Mouse (Mus musculus): ENCODE measurements around the gene Map10.

Gene Map10

DNA sequence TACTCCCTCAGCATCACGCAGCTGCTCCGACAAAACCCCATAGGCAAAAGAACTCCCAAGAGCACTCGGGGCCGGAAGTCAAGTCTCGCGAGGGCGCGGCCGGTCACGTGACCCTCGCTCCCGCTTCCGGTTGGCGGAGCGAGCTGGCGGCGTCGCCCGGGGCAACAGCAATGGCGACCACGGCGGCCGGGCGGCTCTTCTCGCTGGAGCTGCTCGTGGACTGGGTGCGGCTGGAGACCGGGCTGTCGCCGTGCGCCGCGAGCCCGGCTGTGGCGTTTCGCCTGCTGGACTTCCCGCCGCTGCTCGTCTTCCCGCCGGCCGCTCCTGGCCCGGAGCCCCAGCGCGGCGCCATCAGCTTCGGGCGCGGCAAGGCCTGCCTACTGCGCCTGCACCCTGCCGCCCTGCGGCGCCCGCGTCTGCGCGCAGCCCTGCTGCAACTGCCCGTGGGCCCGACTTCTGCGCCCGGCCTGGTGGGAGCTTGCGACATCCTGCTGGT lies at the start of gene Map10:
Gene Map10, plus strand, starts transcription at position 119 of the 496 bp plus-strand sequence.
- DNase-seq, result peak; percentile 90 to 94

DNA sequence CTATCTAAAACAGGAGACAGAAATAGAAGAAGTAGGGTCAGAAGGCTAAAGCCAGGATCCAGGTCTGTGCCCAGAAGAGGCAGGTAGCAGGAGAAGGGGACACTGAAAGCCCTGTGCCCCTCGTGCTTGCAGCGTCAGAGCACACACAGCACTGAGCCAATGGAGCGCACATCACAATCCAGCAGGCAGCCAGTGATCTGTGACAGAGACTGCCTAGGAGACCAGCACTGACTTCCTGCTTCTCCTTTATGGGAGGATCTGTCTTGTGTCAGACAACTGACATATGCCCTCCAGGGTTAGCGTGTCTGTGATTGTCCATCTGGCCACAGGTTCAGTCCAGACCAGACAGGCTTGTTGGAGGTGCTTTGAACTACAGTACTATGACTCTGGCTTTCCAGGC lies 49.3 kb upstream of the Map10 start:
- DNase-seq, result no peak

DNA sequence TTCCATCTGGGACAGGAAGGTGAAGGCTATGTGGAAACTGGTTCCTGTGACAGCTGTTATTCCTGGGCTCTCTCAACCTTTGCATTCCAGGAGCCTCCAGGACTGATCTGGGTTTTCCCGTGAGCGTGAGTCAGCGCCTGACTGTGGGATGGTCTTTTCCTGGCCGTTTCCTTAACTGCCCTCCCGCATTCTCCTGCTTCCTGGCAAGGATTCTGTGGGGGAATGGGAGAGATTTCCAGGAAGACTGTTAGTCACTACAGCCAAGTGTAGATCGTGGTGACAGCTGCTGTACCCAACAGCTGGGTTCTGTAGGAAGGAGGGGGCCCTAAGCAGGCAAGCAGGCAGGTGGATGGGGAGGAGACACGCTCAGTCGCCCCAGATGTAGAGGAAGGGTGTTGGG lies 45.3 kb upstream of the Map10 start:
- peak; percentile 25 to 40 for DNase-seq

DNA sequence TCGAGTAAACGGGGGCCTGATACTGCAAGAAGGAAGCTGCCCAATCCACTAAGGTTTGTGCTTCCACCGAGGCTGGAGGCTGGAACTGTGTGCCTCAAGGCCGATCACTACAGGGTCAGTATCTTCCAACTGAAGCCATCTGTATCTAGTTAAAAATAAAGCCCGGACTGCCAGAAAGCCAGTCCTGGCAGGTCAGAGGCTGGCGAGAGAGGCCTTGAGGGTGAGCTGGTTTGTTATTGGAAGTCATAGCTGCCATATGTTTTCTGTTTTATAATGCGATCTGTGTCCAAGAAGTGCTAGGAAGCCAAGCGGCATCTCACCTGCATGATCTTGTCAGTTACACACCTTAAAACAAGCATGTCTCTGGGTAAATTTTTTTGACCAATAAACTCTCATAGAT lies 43.2 kb upstream of the Map10 start:
- no peak for DNase-seq

DNA sequence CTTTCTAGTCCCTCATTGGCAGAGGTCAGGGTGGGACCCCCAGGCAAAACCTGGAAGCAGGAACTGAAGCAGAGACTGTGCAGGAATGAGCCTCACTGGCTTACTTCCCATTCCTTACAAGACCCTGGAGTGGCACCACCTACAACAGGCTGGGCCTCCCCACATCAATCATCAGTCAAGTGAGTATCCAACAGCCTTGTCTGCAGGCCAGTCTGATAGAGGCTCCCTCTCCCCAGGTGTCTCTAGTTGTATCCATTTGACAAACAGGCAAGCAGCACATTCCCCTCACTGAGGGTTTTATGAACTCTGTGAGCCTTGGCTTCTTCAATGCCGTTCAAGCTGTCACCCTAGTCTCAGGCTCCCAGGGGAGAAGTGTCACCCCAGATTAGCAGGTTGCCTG lies 40.8 kb upstream of the Map10 start:
- no peak for DNase-seq

DNA sequence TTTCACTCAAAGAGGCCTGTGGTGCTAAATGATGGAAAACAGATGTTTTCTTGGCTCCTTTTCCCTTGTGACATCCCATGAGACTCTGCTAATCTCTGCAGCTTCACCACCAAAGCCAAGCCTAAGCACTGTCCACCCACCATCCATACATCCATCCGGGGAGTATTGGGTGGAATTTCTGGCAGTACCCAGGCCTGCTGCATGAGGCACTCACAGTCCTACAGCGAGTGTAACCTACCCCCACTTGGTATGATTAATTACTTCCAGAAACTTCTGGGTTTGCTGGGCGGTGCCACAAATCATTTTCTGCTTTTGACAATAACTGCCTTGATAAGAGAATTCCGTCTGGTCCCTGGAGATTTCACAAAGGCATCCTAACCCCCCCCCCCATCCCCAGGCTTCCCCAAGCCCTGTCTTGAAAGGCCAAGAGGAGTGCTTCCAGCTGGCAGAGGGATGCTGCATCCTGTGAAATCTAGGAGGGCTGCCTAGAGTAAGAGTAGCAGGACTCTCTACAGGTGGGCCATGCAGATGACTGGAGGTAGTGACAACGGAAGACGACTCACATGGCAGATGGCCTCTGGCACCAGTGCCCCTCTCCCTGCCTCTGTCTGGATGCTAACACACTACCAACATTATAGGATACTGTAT lies 31.1 kb upstream of the Map10 start:
- DNase-seq, result peak; percentile 46 to 56

DNA sequence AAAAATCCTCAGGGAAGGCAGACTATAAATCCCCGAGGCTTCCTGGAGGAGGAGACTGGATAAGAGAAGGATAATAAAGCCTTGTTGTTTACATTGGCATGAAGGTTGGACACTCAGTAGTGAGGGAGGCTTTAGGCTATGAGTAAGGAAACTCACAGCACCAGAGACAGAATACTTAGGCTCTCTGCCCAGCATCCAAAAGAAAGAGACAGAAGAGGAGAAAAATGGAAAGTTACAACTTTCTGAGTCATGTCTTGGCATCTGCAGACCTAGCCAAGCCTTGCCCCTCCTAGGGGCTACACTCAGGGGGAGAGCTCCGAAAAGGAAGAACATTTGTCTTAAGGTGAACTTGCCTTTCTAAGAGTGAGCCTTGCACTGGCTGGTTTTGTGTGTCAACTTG lies 30.0 kb upstream of the Map10 start:
- DNase-seq, result no peak

DNA sequence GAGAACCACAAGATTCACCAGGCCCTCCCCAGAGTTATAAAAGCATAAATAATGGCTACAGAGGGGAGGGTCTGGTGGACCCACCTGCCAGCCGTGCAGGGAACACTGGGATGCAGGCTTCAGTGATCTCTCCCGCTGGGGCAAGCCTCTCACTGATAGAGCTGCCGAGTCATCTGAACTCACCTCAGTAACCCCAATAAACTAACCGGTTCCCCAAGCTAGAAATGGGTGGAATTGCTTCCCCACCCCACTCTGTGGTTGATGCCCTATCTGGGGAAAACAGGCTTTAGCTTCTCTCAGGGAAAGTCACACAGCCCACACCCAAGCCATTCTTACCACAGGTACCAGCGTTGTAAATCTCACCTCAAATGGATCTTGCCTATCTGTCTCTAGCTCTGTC lies 28.9 kb upstream of the Map10 start:
- DNase-seq, result no peak

DNA sequence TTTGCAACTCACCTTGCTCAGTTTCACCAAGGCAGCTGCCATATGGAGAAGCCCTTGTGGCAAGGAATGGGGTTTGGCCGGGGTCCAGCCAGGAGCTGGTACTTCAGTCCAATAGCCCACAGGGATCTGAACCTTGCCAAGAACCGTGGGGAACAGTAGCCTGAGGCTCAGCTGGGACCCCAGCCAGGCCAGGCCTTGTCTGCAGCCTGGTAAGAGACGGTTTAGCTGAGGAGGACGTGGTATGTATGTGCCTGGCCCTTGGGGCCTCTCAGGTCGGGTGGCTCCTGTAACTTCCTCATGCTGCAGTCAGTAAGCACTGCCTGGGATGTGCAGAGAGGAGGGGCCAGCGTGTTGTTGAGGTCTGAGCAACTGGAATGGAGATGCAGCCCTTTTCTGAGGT lies 27.8 kb upstream of the Map10 start:
- DNase-seq, result no peak

DNA sequence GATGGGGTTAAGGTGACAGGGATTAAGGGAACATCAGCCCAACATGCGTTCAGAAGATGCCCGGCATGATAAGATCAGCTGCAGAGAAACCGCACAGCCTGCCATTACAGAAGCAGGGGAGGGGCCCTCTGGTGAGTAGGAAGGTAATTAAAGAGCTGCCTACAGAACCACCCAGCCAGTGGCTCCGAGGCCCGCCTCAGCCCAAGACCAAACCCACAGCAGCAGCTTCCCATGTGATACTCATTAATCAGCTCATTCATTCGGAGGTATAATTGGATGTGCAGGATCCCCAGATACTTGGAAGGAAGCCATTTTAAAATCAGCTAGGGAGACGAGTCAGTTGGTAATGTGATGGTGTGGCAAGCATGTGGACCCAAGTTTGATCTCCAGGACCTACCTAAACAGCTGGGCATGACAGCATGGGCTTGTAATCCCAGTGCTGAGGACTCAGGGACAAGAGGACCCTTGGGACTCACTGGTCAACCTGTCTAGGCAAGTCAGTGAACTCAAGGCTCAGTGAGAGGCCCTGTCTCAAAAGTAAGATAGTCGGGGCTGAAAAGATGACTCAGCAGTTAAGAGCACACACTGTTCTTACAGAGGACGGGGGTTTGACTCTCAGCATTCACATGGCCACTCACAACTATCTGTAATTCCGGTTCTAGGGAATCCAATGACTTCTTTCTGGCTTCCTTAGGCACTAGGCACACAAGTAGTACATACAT lies 23.7 kb upstream of the Map10 start:
- DNase-seq, result no peak

DNA sequence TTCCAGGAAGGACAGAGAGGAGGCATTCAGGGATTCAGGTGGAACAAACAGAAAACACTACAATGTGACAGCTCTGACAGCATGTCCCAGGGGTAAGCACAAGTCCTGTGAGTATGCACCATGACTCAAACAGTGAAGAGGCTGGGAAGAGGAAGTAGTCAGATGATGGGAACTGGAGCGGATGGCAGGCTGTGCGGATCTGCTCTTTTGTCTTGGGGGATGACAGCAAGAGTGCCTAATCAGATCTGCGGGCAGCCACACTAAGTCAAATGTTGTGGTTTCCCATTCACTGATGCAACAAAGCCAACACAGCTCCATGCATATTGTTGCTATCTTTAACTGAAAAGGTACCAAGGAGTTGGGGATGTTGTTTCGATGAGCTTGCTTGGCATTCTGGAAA lies 20.2 kb upstream of the Map10 start:
- no peak for DNase-seq

DNA sequence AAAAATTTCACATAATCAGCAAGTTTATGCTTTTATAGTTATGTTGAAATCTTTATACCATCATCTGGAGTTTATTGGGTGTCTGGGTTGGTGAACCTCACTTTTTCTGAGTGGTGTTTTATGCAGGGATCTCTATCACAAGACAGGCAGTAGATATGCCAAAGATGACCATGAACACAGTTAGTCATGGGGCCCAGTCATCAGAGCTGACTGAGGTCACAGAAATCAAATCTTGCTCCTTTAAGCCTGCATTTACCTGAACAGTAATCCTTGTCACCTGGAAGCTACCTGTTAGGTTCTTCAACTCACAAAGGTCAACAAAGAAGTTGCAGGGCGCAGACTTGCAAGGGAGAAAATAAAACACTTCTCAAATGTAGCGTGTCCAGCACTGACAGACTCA lies 14.8 kb upstream of the Map10 start:
- DNase-seq, result no peak

DNA sequence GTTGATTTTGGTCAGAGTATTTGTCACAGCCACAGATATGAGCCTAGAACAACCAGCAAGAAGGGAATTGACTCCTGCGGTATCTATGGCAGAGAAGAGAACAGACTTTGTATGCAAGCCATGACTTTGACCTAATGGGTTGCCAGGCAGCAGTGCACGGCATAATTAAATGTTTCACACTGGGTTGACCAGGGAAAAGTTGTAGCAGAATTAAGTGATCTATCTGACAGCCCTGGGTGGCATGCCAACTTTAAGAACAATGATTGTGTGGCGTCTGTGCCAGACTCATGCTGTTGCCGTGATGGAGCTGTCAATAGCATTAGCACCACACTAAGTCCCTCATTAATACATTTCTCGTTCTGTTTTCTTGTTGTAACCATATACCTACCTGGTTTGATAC lies 11.1 kb upstream of the Map10 start:
- DNase-seq, result no peak

DNA sequence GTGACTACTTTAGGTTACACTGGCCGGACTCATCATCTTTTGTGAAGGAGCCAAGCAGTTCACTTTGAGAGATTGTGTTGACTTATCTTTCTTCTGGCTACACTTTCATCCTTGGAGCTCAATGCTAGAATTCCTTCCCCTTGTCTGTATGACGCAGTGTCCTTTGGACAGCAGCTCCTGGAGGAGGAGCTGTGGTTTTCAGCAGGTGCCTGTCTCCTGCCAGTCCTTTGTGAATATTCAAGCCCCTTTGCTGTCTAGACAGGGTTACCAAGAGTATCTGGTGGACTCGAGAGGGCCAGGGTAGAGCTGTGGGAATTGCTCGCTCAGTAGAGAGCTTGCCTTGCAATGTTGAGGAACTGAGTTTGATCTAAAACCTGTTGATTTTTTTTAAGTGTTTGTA lies 10.7 kb upstream of the Map10 start:
- DNase-seq, result no peak

DNA sequence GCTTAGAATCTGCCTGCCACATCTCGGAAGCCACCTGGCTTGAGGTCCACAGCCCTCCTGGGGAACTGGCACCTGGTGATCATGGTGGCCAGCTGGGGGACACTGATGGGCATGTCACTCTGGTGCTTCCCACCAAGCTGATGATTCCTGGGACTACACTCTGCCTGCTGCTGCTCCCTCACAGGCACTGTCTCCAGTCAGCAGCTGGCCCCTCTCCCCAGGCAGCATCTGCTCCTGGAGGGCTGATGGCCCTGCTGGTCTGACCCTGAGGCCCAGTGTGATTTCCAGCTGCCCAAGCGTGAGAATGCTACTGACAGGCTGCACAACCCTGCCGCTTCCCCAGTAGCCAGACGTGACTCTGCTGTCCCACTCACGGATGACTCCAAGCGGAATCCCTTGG lies 9.2 kb upstream of the Map10 start:
- DNase-seq, result no peak

DNA sequence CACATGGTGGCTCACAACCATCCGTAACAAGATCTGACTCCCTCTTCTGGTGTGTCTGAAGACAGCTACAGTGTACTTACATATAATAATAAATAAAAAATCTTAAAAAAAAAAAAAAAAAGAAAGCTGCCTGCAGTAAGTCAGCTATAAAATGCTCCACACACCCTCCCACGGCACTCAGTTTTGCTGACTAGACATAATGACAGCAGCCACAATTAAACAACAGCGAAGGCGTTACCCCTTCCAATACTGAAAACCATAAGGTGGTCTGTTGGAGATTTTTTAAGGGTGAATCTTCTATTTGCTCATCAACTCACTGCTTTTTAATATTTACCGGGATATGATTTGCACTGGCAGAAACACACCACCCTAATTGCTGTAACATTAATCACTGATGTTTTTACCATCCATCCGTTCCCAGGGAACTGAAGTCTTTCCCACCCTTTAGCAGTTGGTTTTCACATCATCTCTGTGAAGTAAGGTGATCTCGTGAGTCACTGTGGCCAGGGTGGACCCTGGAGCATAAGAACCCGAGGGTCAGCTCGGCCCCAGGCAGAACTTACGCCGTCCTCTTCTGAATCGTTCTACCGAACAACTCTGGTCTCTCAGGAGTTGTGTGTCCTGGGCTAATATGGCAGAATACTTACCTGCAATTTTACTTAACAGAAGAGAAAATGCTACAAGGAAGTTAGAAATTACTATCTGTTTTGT lies 7.5 kb upstream of the Map10 start:
- DNase-seq, result no peak

DNA sequence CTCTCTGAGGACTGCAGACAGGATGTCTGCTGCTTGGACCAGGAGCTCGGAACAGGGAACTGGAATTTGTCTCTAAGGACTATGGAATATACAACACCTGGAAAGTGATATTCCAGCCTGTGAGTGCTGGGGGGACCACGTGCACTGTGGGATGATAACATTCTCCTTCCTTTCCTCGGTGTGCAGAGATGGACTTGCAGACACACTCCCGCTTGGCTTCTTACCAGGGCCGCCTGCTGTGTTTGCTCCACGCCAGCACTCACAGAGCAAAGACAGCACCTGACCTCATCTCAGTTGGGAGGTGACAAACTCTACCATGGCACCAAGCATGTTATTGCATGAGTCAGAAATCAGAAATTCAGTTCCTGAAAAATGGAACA lies 7.0 kb upstream of the Map10 start:
- DNase-seq, result no peak

DNA sequence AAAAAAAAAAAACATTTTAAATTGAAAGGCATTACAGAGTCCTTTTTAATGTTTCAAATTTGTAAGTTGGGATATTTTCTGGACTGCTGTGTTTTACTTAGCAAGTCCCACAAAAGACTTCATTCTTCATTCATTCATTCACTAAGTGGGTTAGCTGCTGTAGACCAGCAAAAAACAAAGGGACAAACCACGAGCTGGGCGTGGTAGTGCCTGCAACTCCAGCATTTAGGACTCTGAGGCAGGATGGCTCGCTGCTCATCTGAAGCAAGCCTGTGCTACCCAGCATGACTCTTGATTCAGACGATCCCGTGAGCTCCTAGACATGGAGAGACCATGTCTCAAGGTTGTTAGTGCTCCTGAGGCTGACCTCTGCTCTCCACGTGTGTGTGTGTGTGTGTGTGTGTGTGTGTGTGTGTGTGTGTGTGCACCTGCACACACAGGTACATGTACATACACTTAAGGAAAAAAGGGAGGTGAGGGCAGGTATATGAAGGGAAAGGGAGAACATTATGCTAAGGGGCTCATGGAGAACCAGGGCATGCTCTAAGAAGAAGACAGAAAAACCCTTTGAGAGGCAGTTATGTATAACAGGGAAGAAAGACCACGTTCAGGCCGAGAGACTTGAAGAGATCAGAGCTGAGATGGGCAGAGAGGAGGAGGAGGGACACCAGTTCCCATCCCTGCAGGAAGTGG lies 4.3 kb upstream of the Map10 start:
- no peak for DNase-seq

DNA sequence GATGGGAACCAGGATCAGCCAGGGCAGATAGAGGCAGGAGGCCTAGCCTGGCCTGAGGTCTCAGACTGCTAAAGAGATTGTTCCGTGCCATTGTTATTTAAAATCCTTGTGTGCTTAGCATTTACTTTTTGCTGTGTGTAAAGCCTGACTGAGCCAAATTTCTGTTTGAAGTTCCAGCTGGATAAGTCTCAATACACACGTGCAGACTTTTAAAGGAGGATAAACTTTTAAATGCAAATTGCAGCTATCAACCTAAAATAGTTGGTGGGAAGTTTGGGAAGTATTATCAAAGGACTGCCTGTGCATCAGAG lies 3.8 kb upstream of the Map10 start:
- DNase-seq, result no peak

DNA sequence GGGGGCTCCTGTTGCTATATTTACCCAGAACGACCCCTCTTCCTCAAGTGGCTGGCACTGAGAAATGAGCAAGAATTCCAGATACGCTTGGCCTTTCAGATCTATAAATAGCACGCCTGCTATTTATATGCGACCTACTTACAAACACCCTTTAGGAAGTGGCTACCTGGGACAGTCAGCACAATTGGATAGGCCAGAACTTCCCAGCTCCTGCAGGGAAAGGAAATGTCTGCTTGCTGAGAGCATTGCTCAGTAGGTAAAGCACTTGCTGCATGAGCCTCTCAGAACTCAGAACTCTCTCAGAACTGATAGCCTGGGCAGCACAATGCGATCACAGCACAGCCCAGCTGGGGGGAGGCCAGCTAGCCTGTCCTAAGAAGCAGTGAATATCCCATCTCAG lies 3.4 kb upstream of the Map10 start:
- no peak for DNase-seq

DNA sequence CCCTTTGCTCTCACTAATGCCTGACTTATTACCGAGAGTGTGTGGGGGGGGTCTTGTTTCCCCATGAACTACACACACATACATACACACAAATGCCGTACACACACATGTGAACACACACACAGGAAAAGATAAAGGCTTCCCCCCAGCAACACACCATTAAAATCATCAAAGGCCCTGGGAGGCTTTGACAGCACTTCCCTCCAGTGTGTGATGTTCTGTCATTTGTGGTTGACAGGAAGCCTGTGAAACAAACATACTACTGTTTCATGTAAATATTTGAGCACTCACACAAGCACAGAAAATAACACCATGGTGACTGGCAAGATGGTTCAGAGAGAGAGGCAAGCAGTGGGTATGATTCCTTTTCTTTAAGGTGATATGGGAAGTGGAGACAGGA lies 2.4 kb upstream of the Map10 start:
- DNase-seq, result no peak

DNA sequence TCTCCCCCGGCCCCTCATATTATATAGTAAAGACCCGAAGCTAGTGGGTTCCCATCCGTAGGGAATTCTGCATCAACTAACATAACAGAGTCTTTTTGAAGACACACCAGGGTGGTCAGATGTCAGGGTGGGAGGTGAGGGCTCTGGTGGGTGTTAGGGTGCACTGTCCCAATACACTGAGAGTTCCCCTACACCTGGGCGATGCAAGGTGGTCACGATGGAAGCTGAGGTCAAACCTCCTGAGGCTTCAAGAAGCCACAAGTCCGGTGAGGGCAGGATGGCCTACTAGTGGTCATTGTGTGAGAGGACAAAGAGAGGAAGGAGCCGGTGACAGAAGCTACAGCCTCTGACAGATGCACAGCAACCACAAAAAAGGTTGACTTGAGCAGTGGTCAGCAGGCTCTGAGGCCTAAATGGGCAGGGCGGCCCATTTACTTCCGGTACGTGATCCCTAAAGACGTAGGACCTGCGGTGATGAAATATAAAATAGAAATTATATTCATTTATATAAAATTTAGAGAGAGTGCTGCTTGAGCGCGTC lies 389 bp upstream of the Map10 start:
- DNase-seq, result no peak

DNA sequence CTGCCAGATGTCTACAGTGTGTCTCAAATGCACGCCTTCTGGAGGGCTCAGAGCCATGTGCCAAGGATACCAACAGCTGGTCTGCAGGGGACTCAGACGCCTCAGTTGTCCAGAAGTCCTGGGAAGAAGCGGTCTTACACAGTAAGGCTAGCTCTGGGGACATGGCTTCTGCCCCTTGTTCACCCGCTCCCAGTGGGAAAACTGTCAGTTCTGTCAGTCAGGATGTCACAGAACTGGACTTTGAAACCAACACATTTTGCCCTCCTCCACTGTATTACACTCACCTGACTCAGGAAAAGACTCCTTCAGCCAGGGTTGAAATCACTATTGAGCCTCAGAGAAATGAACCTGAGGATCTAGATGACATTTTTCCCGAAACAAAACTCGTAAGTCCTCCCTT lies 802 bp downstream of the Map10 start:
- DNase-seq, result no peak

Measured in kidney, postnatal 4 days (tissue).